Mouse (Mus musculus) MEL (cell line): ENCODE measurements at regions not wholly inside any gene's neighbourhood (a gene's known extent, or its start where the extent isn't known, plus 50 kb on each side); places are given as distances from the start of the nearest gene placed in this dataset.

ENCODE experiments used
- DNase-seq: peaks from one replicate; pipeline ENCODE4 v3.0.0; 2011; ENCODE audit warnings: low read depth, low spot score
- H3K27ac ChIP-seq: 2 replicates; pipeline ENCODE4 v1.5.1; 2012; ENCODE audit warnings: low read depth, mild to moderate bottlenecking, control low read depth, low read length, moderate library complexity; ENCODE audit not compliant: control insufficient read depth
- H3K27me3 ChIP-seq, 2 experiments: fragments of 150-350 bp in 1 of 2; sonication (generic) in 1 of 2; 2 replicates each; pipeline ENCODE4 v1.6.1; 2012; ENCODE audit warnings: low read length in 2 of 2, mild to moderate bottlenecking in 2 of 2, improper control_type of control experiment in 1 of 2, moderate library complexity in 1 of 2; ENCODE audit not compliant: insufficient read depth in 2 of 2, control insufficient read depth in 1 of 2
- H3K36me3 ChIP-seq, 2 experiments: 2 replicates each; pipeline ENCODE4 v1.6.1; 2012 to 2014; ENCODE audit warnings: low read length in 2 of 2, improper control_type of control experiment in 1 of 2, inconsistent platforms in 1 of 2, mild to moderate bottlenecking in 1 of 2; ENCODE audit not compliant: insufficient read depth in 2 of 2, control insufficient read depth in 1 of 2
- H3K4me1 ChIP-seq, 2 experiments: fragments of 150-350 bp in 1 of 2; sonication (generic) in 1 of 2; 2 replicates each; pipeline ENCODE4 v1.6.1; 2012; ENCODE audit warnings: low read length in 2 of 2, improper control_type of control experiment in 1 of 2, mild to moderate bottlenecking in 1 of 2; ENCODE audit not compliant: insufficient read depth in 2 of 2, control insufficient read depth in 1 of 2
- H3K4me3 ChIP-seq, 2 experiments: fragments of 150-350 bp in 1 of 2; sonication (generic) in 1 of 2; 2 replicates each; pipeline ENCODE4 v1.5.1; 2012; ENCODE audit warnings: low read depth in 2 of 2, low read length in 2 of 2, mild to moderate bottlenecking in 2 of 2, moderate library complexity in 2 of 2, control low read depth in 1 of 2, improper control_type of control experiment in 1 of 2; ENCODE audit not compliant: control insufficient read depth in 1 of 2, insufficient read depth in 1 of 2
- H3K79me2 ChIP-seq: 2 replicates; pipeline ENCODE4 v1.6.1; 2012; ENCODE audit warnings: mild to moderate bottlenecking, low read length, moderate library complexity; ENCODE audit not compliant: control insufficient read depth, poor library complexity, insufficient read depth
- H3K9ac ChIP-seq: 2 replicates; pipeline ENCODE4 v1.6.1; 2012; ENCODE audit warnings: low read depth, mild to moderate bottlenecking, control low read depth, low read length, moderate library complexity; ENCODE audit not compliant: control insufficient read depth, poor library complexity, severe bottlenecking
- H3K9me3 ChIP-seq: fragments of 150-350 bp; sonication (generic); replicated peaks from 2 replicates; pipeline ENCODE4 v1.6.1; 2012; ENCODE audit warnings: mild to moderate bottlenecking, low read length, improper control_type of control experiment, moderate library complexity; ENCODE audit not compliant: insufficient read depth
- CHD1 ChIP-seq: IDR thresholded peaks from 2 replicates; pipeline ENCODE4 v1.6.1; 2012; ENCODE audit warnings: low read depth, mild to moderate bottlenecking, inconsistent platforms, low read length, improper control_type of control experiment
- CTCF ChIP-seq, 3 experiments: IDR thresholded peaks in 2 of 3; conservative IDR thresholded peaks in 1 of 3; 2 replicates each; pipeline ENCODE4 v1.5.1; 2011 to 2012; ENCODE audit warnings: low read length in 3 of 3, low read depth in 2 of 3, mild to moderate bottlenecking in 2 of 3, improper control_type of control experiment in 1 of 3, inconsistent platforms in 1 of 3, mixed read lengths in 1 of 3, moderate library complexity in 1 of 3; ENCODE audit not compliant: control insufficient read depth in 1 of 3, insufficient read depth in 1 of 3, poor library complexity in 1 of 3, severe bottlenecking in 1 of 3
- E2F4 ChIP-seq: IDR thresholded peaks from 2 replicates; pipeline ENCODE4 v1.6.1; 2011; ENCODE audit warnings: low read depth, low read length, improper control_type of control experiment, borderline replicate concordance
- ELF1 ChIP-seq: IDR thresholded peaks from 2 replicates; pipeline ENCODE4 v1.6.1; 2014; ENCODE audit warnings: low read depth, mild to moderate bottlenecking, inconsistent platforms, low read length, improper control_type of control experiment, moderate library complexity
- EP300 ChIP-seq, 2 experiments: IDR thresholded peaks; 2 replicates each; pipeline ENCODE4 v1.6.1; 2011; ENCODE audit warnings: improper control_type of control experiment in 2 of 2, low read length in 2 of 2, low read depth in 1 of 2, mild to moderate bottlenecking in 1 of 2
- ETS1 ChIP-seq: IDR thresholded peaks from 2 replicates; pipeline ENCODE4 v1.6.1; 2012; ENCODE audit warnings: low read depth, mild to moderate bottlenecking, inconsistent platforms, low read length, improper control_type of control experiment, moderate library complexity
- GATA1 ChIP-seq: IDR thresholded peaks from 2 replicates; pipeline ENCODE4 v1.6.1; 2011; ENCODE audit warnings: low read depth, low read length, improper control_type of control experiment
- KAT2A ChIP-seq: conservative IDR thresholded peaks from 2 replicates; pipeline ENCODE4 v1.6.1; 2012; ENCODE audit warnings: low read depth, low read length, improper control_type of control experiment, inconsistent platforms
- MAZ ChIP-seq: IDR thresholded peaks from 2 replicates; pipeline ENCODE4 v1.6.1; 2012; ENCODE audit warnings: low read depth, mild to moderate bottlenecking, inconsistent platforms, low read length, improper control_type of control experiment
- MXI1 ChIP-seq: IDR thresholded peaks from 2 replicates; pipeline ENCODE4 v1.6.1; 2011; ENCODE audit warnings: mild to moderate bottlenecking, low read depth, low read length, improper control_type of control experiment
- POLR2A ChIP-seq, 2 experiments: IDR thresholded peaks; 2 replicates each; pipeline ENCODE4 v1.6.1; 2011 to 2012; ENCODE audit warnings: low read length in 2 of 2, mild to moderate bottlenecking in 2 of 2, control low read depth in 1 of 2, improper control_type of control experiment in 1 of 2, low read depth in 1 of 2, moderate library complexity in 1 of 2; ENCODE audit not compliant: control insufficient read depth in 1 of 2, insufficient read depth in 1 of 2, poor library complexity in 1 of 2
- POLR2AphosphoS2 ChIP-seq: IDR thresholded peaks from 2 replicates; pipeline ENCODE4 v1.6.1; 2011; ENCODE audit warnings: low read length, improper control_type of control experiment
- POLR2AphosphoS5 ChIP-seq: IDR thresholded peaks from 2 replicates; pipeline ENCODE4 v1.6.1; 2012; ENCODE audit warnings: low read depth, borderline replicate concordance, mild to moderate bottlenecking, inconsistent platforms, low read length, moderate library complexity, mixed read lengths
- RCOR1 ChIP-seq: IDR thresholded peaks from 2 replicates; pipeline ENCODE4 v1.6.1; 2012; ENCODE audit warnings: low read depth, mild to moderate bottlenecking, inconsistent platforms, low read length, improper control_type of control experiment
- TAL1 ChIP-seq: IDR thresholded peaks from 2 replicates; pipeline ENCODE4 v1.6.1; 2012; ENCODE audit warnings: mild to moderate bottlenecking, inconsistent platforms, low read length, moderate library complexity, mixed read lengths
- TBP ChIP-seq: IDR thresholded peaks from 2 replicates; pipeline ENCODE4 v1.8.0; 2011; ENCODE audit warnings: low read depth, low read length, improper control_type of control experiment
- TCF12 ChIP-seq: IDR thresholded peaks from 2 replicates; pipeline ENCODE4 v1.6.1; 2014; ENCODE audit warnings: low read depth, mild to moderate bottlenecking, inconsistent platforms, low read length, improper control_type of control experiment, moderate library complexity
- ZMIZ1 ChIP-seq: IDR thresholded peaks from 2 replicates; pipeline ENCODE4 v1.6.1; 2012; ENCODE audit warnings: low read depth, mild to moderate bottlenecking, inconsistent platforms, low read length, improper control_type of control experiment, moderate library complexity

DNA sequence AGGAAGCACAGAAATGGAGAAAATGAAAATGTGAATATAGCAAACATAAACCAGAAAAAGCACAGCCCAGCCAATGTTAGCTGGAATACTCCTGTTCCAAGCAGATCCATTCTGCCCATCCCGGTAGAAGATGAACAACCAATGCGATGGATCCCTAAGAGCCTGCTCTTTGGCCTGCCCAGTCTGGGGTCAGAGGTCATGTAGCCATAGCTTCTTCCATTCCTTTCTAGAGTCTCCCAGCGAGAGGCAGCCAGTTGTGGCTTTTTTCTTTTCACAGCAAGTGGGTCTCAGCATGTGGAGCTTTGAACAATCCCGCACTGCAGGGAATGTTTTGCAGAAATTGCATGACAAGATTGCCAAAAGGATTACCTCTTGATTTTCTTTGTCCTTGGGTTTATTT is 585.6 kb upstream of the Adgrl4 start:
- Histone ChIP-seq H3K27me3 (no peaks in the 10 kb centered on the region), H3K4me1 (no peaks in the 10 kb centered on the region), H3K4me3 (no peak overlapping the region), H3K36me3 (no peaks in the 10 kb centered on the region), H3K9ac (no peak overlapping the region), H3K27ac (no peak overlapping the region), H3K9me3 (no peaks in the 10 kb centered on the region), H3K79me2 (no peaks in the 10 kb centered on the region)
- no peak for DNase-seq
- no peak for TF ChIP-seq CTCF (IDR thresholded peaks at IDR 0.05 in 2 of 3, conservative IDR thresholded peaks at IDR 0.05 in 1 of 3; ENCODE audit: control insufficient read depth in 1 of 3, insufficient read depth in 1 of 3, low read depth in 2 of 3, low read length in 3 of 3, poor library complexity in 1 of 3, severe bottlenecking in 1 of 3)
- TF ChIP-seq E2F4 = no peak
- TF ChIP-seq EP300 (IDR thresholded peaks at IDR 0.05; ENCODE audit: low read depth in 1 of 2, low read length in 2 of 2) = no peak
- TF ChIP-seq ETS1 = no peak
- TF ChIP-seq ZMIZ1 = no peak
- TF ChIP-seq POLR2AphosphoS2 = no peak
- no peak for TF ChIP-seq GATA1
- no peak for TF ChIP-seq TAL1

GRCm38 (mm10) chr3:150896668-150897067 is 541.0 kb upstream of the Adgrl4 start:
- Histone ChIP-seq H3K4me3 (no peak overlapping the region), H3K27me3 (no peaks in the 10 kb centered on the region), H3K27ac (no peak overlapping the region), H3K9me3 (no peaks in the 10 kb centered on the region)
- DNase-seq = no peak
- TF ChIP-seq POLR2AphosphoS2 = no peak
- TF ChIP-seq E2F4 = no peak
- no peak for TF ChIP-seq MAZ
- no peak for TF ChIP-seq POLR2A (IDR thresholded peaks at IDR 0.05; ENCODE audit: control insufficient read depth in 1 of 2, insufficient read depth in 1 of 2, low read depth in 1 of 2, low read length in 2 of 2, poor library complexity in 1 of 2)
- TF ChIP-seq RCOR1 = no peak
- TF ChIP-seq KAT2A = no peak
- TF ChIP-seq MXI1 = no peak
- no peak for TF ChIP-seq ELF1
- TF ChIP-seq ETS1 = no peak
- no peak for TF ChIP-seq CHD1
- no peak for TF ChIP-seq TCF12
- no peak for TF ChIP-seq POLR2AphosphoS5
- no peak for TF ChIP-seq TBP
- no peak for TF ChIP-seq CTCF (IDR thresholded peaks at IDR 0.05 in 2 of 3, conservative IDR thresholded peaks at IDR 0.05 in 1 of 3; ENCODE audit: control insufficient read depth in 1 of 3, insufficient read depth in 1 of 3, low read depth in 2 of 3, low read length in 3 of 3, poor library complexity in 1 of 3, severe bottlenecking in 1 of 3)
- TF ChIP-seq GATA1 = no peak
- TF ChIP-seq, all 39 proteins: peak for 0
- no peaks in the 10 kb centered on the region for H3K79me2 ChIP-seq
- H3K9ac ChIP-seq = no peak overlapping the region
- H3K4me1 ChIP-seq = no peaks in the 10 kb centered on the region
- H3K36me3 ChIP-seq = no peaks in the 10 kb centered on the region
